Mouse (Mus musculus) lung, postnatal 0 days (tissue): ENCODE measurements around the gene Fbxo36.

Source experiments
- CTCF ChIP-seq: IDR thresholded peaks from 2 replicates; pipeline ENCODE4 v1.5.1; 2016; ENCODE audit warnings: antibody characterized with exemption, mild to moderate bottlenecking
- EP300 ChIP-seq: IDR thresholded peaks from 2 replicates; pipeline ENCODE4 v1.6.1; 2016; ENCODE audit warnings: antibody characterized with exemption, mild to moderate bottlenecking, control low read depth

GRCm38 (mm10) chr1:84860360-84861254 is 21.0 kb downstream of the Fbxo36 start:
- TF ChIP-seq CTCF = no peak
- no peak for TF ChIP-seq EP300
